Mouse (Mus musculus) forebrain, embryonic 14.5 days (tissue): ENCODE results near the gene Tchhl1. TPM values are rescaled to one million over a fixed set of nuclear protein-coding genes. Genes with fewer than 3 reads are reported as not detected.
A peak's percentile ranks its signal among the peaks of the same experiment; 100 is the strongest.

Source experiments
- ATAC-seq: fragments of 200-750 bp; cut with Nextera tagmentation; 2 replicates; pipeline ENCODE4 v1.8.0; 2017; ENCODE audit warnings: mild to moderate bottlenecking, moderate library complexity
- DNase-seq: peaks from one replicate; pipeline ENCODE4 v3.0.0-alpha.2; 2015; ENCODE audit warnings: low spot score
- H3K27ac ChIP-seq: fragments of 300-500 bp; sonication (generic); 2 replicates; pipeline ENCODE4 v1.5.1; 2014; ENCODE audit warnings: low read depth, mild to moderate bottlenecking, control low read depth, low read length, moderate library complexity
- H3K27me3 ChIP-seq: fragments of 300-500 bp; sonication (generic); replicated peaks from 2 replicates; pipeline ENCODE4 v1.6.1; 2014; ENCODE audit warnings: low read length, control low read depth, mixed read lengths; ENCODE audit not compliant: control insufficient read depth, insufficient read depth
- H3K36me3 ChIP-seq: fragments of 300-500 bp; sonication (generic); 2 replicates; pipeline ENCODE4 v1.6.1; 2014; ENCODE audit warnings: low read length, control low read depth; ENCODE audit not compliant: control insufficient read depth, insufficient read depth
- H3K4me1 ChIP-seq: fragments of 300-500 bp; sonication (generic); 2 replicates; pipeline ENCODE4 v1.6.1; 2014; ENCODE audit warnings: antibody characterized with exemption, low read length, control low read depth; ENCODE audit not compliant: control insufficient read depth, insufficient read depth
- H3K4me2 ChIP-seq: fragments of 300-500 bp; sonication (generic); 2 replicates; pipeline ENCODE4 v1.6.1; 2014; ENCODE audit warnings: mild to moderate bottlenecking, control low read depth, low read length
- H3K4me3 ChIP-seq: fragments of 300-500 bp; sonication (generic); 2 replicates; pipeline ENCODE4 v1.5.1; 2014; ENCODE audit warnings: low read depth, low read length, control low read depth
- H3K9ac ChIP-seq: fragments of 300-500 bp; sonication (generic); 2 replicates; pipeline ENCODE4 v1.6.1; 2014; ENCODE audit warnings: mild to moderate bottlenecking, low read length, control low read depth, moderate library complexity
- H3K9me3 ChIP-seq: fragments of 300-500 bp; sonication (generic); replicated peaks from 2 replicates; pipeline ENCODE4 v1.6.1; 2016; ENCODE audit warnings: low read length, control low read depth, mixed read lengths; ENCODE audit not compliant: control insufficient read depth
- WGBS: fragments of 180-500 bp; shearing (Covaris S2); extraction: QIAGEN DNeasy Blood & Tissue Kit; methylation state at CpG from one replicate; pipeline ENCODE4 v1.1.7; 2014; 5-methylcytosine and 5-hydroxymethylcytosine counted together
- polyA plus RNA-seq: library from polyadenylated mRNA; unstranded; fragments of >200 nt; fragmentation: Nextera tagmentation; extraction: Ambion mirVana; gene quantifications from 2 replicates; pipeline ENCODE4 v1.2.1, GENCODE M21; 2014

Tchhl1 gene
- polyA plus RNA-seq, 1 experiment from 2014 or later = not detected

DNA sequence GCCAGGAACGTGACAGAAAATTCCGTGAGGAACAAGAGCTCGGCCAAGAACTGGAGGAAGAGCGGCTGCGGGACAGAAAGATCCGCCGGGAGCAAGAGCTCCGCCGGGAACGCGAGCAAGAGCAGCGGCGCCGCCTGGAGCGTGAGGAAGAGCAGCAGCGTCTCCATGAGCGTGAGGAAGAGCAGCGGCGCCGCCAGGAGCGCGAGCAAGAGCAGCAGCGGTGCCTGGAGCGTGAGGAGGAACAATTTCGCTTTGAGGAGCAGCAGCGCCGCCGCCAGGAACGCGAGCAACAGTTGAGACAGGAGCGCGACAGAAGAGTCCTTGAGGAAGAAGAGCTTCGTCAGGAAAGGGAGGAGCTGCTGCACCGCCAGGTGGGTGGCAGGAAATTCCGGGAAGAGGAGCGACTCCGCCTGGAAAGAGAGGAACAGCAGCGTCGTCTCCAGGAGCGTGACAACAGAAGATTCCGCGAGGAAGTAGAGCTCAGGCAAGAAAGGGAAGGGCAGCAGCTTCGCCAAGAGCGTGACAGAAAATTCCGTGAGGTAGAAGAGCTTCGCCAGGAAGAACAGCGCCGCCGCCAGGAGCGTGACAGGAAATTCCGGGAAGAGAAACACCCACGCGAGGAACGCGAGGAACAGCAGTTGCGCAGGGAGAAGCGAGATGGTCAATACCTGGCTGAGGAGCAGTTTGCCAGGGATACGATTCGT, 21.3 kb upstream of the Tchhl1 start:
- peak overlapping the region; percentile 96 for H3K4me2 ChIP-seq
- peaks cover 8% of the 10 kb centered on the region; the same call in 1 of the 2 replicates for H3K4me1 ChIP-seq
- H3K36me3 ChIP-seq = no peaks in the 10 kb centered on the region
- H3K4me3 ChIP-seq = peak overlapping the region; percentile 60
- DNase-seq (peak; percentile 87), ATAC-seq (peak; percentile 73)
- peaks cover 17% of the 10 kb centered on the region; the same call in 1 of the 2 replicates for H3K27me3 ChIP-seq
- WGBS = under 1% methylated on average over 59 of the region's 59 CpGs
- H3K9me3 ChIP-seq = no peaks in the 10 kb centered on the region
- peak overlapping the region; percentile 51 for H3K9ac ChIP-seq
- H3K27ac ChIP-seq = no peak overlapping the region

DNA sequence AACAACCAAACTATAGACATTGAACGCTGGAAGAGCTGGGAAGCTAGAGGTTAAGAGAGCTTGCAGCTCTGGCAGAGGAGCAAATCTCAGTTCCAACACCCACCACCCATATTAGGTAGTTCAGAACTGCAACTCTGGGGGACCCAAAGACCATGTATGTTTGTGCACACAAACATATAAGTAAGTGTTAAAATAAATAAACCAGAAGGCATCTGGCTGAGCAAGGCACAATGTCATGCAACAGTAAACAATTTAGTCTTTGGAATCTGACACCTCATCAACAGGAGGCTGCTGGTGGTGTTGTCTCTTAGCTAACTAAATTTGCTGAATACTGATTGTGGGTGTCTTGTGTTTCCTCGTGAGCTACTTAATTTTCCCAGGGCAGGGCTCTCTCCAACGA, 2.0 kb upstream of the Tchhl1 start:
- DNase-seq = no peak
- ATAC-seq = no peak
- 75% methylated on average over 3 of the region's 3 CpGs for WGBS

DNA sequence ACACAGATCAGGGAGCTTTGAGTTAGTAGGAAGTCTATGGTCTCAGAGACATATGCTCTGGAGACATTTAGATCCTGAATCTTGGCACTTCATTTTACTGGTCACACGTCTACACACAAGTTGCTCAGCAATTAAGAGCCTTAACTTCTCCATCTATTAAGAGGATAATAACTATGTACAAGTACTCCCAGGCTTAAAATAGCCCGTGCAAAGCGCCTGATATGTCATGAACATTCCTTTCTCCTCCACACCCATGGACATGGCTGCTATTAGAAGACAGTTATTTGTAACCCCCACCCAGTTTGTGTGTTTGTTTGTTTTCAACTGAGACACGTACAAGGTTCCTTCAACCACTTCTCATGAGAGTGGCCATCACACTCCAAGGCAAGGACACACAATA, 1.4 kb upstream of the Tchhl1 start:
- no peak overlapping the region for H3K9ac ChIP-seq
- no peaks in the 10 kb centered on the region for H3K36me3 ChIP-seq
- ATAC-seq = no peak
- no peak overlapping the region for H3K27ac ChIP-seq
- no peak overlapping the region for H3K4me3 ChIP-seq
- DNase-seq = no peak
- WGBS = 87% methylated on average over 4 of the region's 4 CpGs
- H3K9me3 ChIP-seq = no peaks in the 10 kb centered on the region
- no peaks in the 10 kb centered on the region for H3K4me1 ChIP-seq
- H3K27me3 ChIP-seq = no peaks in the 10 kb centered on the region
- H3K4me2 ChIP-seq = no peak overlapping the region

More for the DNA sequence above, 2.0 kb upstream of the Tchhl1 start:
- H3K27me3 ChIP-seq = no peaks in the 10 kb centered on the region
- H3K27ac ChIP-seq = no peak overlapping the region
- H3K9me3 ChIP-seq = no peaks in the 10 kb centered on the region
- H3K36me3 ChIP-seq = no peaks in the 10 kb centered on the region
- no peak overlapping the region for H3K4me2 ChIP-seq
- H3K4me1 ChIP-seq = no peaks in the 10 kb centered on the region
- H3K4me3 ChIP-seq = no peak overlapping the region
- H3K9ac ChIP-seq = no peak overlapping the region

DNA sequence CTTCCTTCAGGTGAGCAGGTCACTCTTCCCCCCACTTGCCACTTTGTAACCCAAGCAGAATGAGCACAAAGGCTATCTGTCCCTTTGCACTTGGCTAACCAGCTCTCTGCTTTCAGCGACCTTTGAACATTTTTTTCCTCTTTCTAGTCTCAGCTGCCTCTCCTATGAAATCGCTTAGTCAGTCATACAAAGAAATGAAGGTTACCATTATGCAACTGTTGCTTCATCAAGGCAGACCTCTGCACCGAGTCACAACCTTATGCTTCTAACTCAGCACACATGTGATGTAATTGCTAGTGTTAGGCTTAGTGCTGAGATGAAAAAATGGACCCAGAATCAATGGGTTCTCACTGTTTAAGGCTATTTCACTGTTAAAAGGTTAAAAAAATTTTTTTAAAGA, 1.1 kb downstream of the Tchhl1 start:
- Histone ChIP-seq H3K4me3 (no peak overlapping the region), H3K27ac (no peak overlapping the region), H3K9me3 (no peaks in the 10 kb centered on the region), H3K36me3 (no peaks in the 10 kb centered on the region), H3K4me1 (no peaks in the 10 kb centered on the region), H3K9ac (no peak overlapping the region), H3K27me3 (no peaks in the 10 kb centered on the region), H3K4me2 (no peak overlapping the region)
- ATAC-seq = no peak
- WGBS = 80% methylated on average over 3 of the region's 3 CpGs
- DNase-seq = no peak

DNA sequence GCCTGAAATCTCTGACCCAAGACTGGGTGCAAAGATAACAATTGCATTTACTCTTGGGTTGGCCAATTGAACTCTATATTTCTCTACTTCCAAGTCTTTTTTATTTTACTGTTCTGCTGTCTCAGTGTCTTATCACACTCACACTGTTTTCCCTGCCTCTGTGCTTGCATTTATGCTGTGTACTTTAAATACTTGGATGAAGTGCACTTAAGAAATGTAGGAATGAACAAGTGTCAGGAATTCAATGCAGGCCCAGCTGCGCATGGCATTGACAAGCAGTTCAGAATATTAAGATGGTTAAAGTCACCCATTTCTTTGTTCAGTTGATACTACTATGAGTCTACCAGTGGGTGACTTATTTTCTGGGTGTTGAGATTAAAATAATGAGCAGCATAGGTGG, 11.5 kb downstream of the Tchhl1 start:
- WGBS = 88% methylated on average over 1 of the region's 1 CpGs
- no peak overlapping the region for H3K4me3 ChIP-seq
- no peaks in the 10 kb centered on the region for H3K9me3 ChIP-seq
- no peaks in the 10 kb centered on the region for H3K36me3 ChIP-seq
- H3K27me3 ChIP-seq = no peaks in the 10 kb centered on the region
- H3K27ac ChIP-seq = no peak overlapping the region
- H3K4me1 ChIP-seq = no peaks in the 10 kb centered on the region
- no peak for DNase-seq
- ATAC-seq = no peak
- H3K9ac ChIP-seq = no peak overlapping the region
- H3K4me2 ChIP-seq = no peak overlapping the region

DNA sequence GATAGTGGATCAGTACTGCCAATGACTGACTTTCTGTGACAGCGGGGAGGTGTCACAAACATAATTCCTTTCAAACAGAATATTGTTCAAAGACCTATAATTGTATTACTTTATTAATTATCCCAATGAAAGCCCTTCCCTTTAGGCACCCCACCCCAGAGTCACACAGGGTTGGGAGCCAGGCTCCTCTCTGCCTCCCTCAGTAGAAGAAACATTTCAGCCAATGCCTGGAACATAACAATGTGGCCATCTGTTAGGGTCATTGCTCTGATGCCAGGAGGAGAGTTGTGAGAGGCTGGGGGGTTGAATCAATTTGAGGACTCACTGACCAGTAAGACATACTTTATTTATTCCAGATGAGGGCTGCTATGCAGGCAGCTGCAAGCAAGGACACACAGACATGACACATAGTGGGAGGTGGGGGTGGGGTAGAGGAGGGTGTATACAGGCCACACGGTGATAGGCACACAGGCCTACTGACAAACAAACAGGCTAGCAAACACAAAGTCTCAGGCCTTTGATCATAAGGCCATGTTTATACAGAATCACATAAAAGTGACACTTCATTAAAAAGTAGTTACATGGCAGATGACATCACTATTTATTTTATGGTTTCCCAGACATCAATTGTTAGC, 13.5 kb downstream of the Tchhl1 start:
- no peak overlapping the region for H3K4me2 ChIP-seq
- 70% methylated on average over 2 of the region's 2 CpGs for WGBS
- H3K9ac ChIP-seq = no peak overlapping the region
- no peaks in the 10 kb centered on the region for H3K4me1 ChIP-seq
- H3K9me3 ChIP-seq = no peaks in the 10 kb centered on the region
- H3K4me3 ChIP-seq = no peak overlapping the region
- H3K27ac ChIP-seq = no peak overlapping the region
- ATAC-seq (no peak), DNase-seq (no peak)
- H3K27me3 ChIP-seq = no peaks in the 10 kb centered on the region
- no peaks in the 10 kb centered on the region for H3K36me3 ChIP-seq

DNA sequence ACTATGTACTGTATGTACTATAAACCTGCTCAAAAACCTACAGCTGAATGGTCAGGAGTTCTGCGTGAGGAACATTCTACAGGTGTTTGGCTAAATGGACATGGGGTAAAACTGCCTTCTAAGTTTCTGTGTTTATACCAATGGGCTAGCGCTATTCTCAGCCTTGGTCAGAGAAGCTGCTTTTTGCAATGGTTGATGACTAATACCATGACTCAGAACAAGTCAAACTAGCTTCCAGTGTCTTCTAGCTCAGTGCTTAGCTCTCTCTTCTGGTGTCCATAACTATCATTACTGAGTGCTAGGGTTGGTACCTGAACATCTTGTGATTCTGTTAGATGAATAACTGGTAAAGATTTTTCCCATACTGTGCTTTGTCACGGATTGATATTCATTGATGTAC, 17.1 kb downstream of the Tchhl1 start:
- no peaks in the 10 kb centered on the region for H3K36me3 ChIP-seq
- no peak overlapping the region for H3K27ac ChIP-seq
- DNase-seq = no peak
- H3K4me3 ChIP-seq = no peak overlapping the region
- no peaks in the 10 kb centered on the region for H3K27me3 ChIP-seq
- no peaks in the 10 kb centered on the region for H3K4me1 ChIP-seq
- no peaks in the 10 kb centered on the region for H3K9me3 ChIP-seq
- no peak overlapping the region for H3K9ac ChIP-seq
- ATAC-seq = no peak
- no peak overlapping the region for H3K4me2 ChIP-seq
- 89% methylated on average over 3 of the region's 3 CpGs for WGBS

DNA sequence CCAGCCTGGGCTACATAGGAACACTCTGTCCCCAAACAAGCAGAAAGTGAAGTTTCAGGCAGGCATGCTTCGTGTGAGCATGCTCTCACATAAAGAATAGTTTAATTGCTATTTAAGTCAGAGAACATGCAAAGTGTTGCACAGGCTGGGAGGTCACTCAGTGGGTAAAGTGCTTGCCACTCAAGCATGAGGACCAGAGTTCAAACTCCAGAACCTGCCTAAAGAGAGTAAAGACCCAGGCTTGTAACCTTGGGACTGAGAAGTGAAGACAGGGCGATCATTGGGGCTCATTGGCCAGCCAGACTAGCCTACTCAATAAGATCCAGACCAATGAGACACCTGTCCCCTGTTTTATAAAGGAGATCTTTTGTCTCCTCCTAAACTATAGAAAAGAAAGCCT, 20.0 kb downstream of the Tchhl1 start:
- no peaks in the 10 kb centered on the region for H3K4me1 ChIP-seq
- H3K4me2 ChIP-seq = no peak overlapping the region
- H3K27ac ChIP-seq = no peak overlapping the region
- H3K9me3 ChIP-seq = no peaks in the 10 kb centered on the region
- H3K4me3 ChIP-seq = no peak overlapping the region
- H3K9ac ChIP-seq = no peak overlapping the region
- WGBS = 86% methylated on average over 2 of the region's 2 CpGs
- no peak for ATAC-seq
- no peaks in the 10 kb centered on the region for H3K27me3 ChIP-seq
- H3K36me3 ChIP-seq = no peaks in the 10 kb centered on the region
- no peak for DNase-seq

DNA sequence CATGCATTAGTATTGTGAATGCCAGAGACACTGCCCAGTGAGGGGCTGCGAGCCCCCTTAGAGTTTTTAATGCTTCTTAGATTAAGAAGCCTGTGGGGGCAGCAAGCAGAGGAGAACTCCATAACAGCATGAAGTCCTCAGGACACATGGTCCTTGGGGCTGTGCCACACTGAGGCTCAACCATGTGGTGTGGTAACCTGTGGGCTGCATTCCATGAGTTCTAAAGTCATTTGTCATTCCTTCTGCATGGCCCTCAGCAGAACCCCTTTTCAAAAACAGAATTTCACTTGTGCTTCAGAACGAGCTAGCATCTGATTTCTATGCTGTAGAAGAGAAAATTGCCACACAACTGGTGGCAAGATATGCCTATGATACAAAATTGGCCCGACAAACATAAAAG, 23.6 kb downstream of the Tchhl1 start:
- H3K27me3 ChIP-seq = no peaks in the 10 kb centered on the region
- 84% methylated on average over 3 of the region's 3 CpGs for WGBS
- no peak for ATAC-seq
- H3K4me3 ChIP-seq = no peak overlapping the region
- no peak for DNase-seq
- H3K27ac ChIP-seq = no peak overlapping the region
- no peaks in the 10 kb centered on the region for H3K36me3 ChIP-seq
- H3K9ac ChIP-seq = no peak overlapping the region
- H3K4me1 ChIP-seq = no peaks in the 10 kb centered on the region
- no peaks in the 10 kb centered on the region for H3K9me3 ChIP-seq
- no peak overlapping the region for H3K4me2 ChIP-seq
